Mouse (Mus musculus): ENCODE data around the gene Uap1. TPM values are rescaled to one million over a fixed set of nuclear protein-coding genes. Genes with fewer than 3 reads are reported as not detected.

Uap1 gene
- 10 to 100 TPM; 42.7 to 49.5 TPM for total RNA-seq (2021)
- long read RNA-seq, experiment 1, transcript Uap1-203 (11 exons, 2,287 nt), result major isoform, 37 of 54 reads
- long read RNA-seq, experiment 1, transcript Uap1-201 (11 exons, 2,283 nt), result minor isoform, 11 of 54 reads
- long read RNA-seq, experiment 1, partial matches to known transcripts, result 4 of 54 reads
- long read RNA-seq, experiment 1, other reads (novel, unspliced or antisense), result 2 of 54 reads
- long read RNA-seq, experiment 2, transcript Uap1-202 (10 exons, 2,311 nt), result minor isoform, 5 of 91 reads
- long read RNA-seq, experiment 2, transcript Uap1-203 (11 exons, 2,287 nt), result major isoform, 55 of 91 reads
- long read RNA-seq, experiment 2, transcript Uap1-201 (11 exons, 2,283 nt), result minor isoform, 23 of 91 reads
- long read RNA-seq, experiment 2, partial matches to known transcripts, result 3 of 91 reads
- long read RNA-seq, experiment 2, other reads (novel, unspliced or antisense), result 5 of 91 reads

- peak; percentile 99 for DNase-seq
These were observed at the start of gene Uap1 for GRCm38 (mm10) chr1:170174814-170175332. Gene Uap1 (minus strand): TSS chr1:170174957.

GRCm38 (mm10) chr1:170223276-170223675 is 48.5 kb upstream of the Uap1 start:
- no peak for DNase-seq

GRCm38 (mm10) chr1:170220351-170220750 is 45.6 kb upstream of the Uap1 start:
- DNase-seq, result no peak

GRCm38 (mm10) chr1:170218091-170218884 is 43.5 kb upstream of the Uap1 start:
- DNase-seq, result no peak

GRCm38 (mm10) chr1:170215590-170215989 is 40.8 kb upstream of the Uap1 start:
- DNase-seq, result no peak

GRCm38 (mm10) chr1:170214757-170215522 is 40.2 kb upstream of the Uap1 start, which contains the start of gene Uhmk1:
Gene Uhmk1 (minus strand): TSS chr1:170215397.
- DNase-seq, result peak; percentile 88

- DNase-seq, result no peak
These were observed 39.6 kb upstream of the Uap1 start for GRCm38 (mm10) chr1:170214383-170214756.

- DNase-seq, result no peak
These were observed 38.6 kb upstream of the Uap1 start for GRCm38 (mm10) chr1:170213181-170213879.

- DNase-seq, result no peak
These were observed 31.6 kb upstream of the Uap1 start for GRCm38 (mm10) chr1:170206395-170206794.

GRCm38 (mm10) chr1:170200379-170200778 is 25.6 kb upstream of the Uap1 start:
- DNase-seq, result no peak

- DNase-seq, result no peak
These were observed 21.5 kb upstream of the Uap1 start for GRCm38 (mm10) chr1:170196211-170196610.

- no peak for DNase-seq
These were observed 17.2 kb upstream of the Uap1 start for GRCm38 (mm10) chr1:170191925-170192324.

- DNase-seq, result no peak
These were observed 15.5 kb upstream of the Uap1 start for GRCm38 (mm10) chr1:170190225-170190624.

GRCm38 (mm10) chr1:170188601-170189000 is 13.8 kb upstream of the Uap1 start:
- peak; percentile 79 for DNase-seq

GRCm38 (mm10) chr1:170186531-170186930 is 11.8 kb upstream of the Uap1 start:
- DNase-seq, result no peak

- no peak for DNase-seq
These were observed 10.4 kb upstream of the Uap1 start for GRCm38 (mm10) chr1:170185137-170185536.

- DNase-seq, result peak; percentile 68
These were observed 7.9 kb upstream of the Uap1 start for GRCm38 (mm10) chr1:170182706-170183105.

GRCm38 (mm10) chr1:170176661-170177239 is 2.0 kb upstream of the Uap1 start:
- no peak for DNase-seq

GRCm38 (mm10) chr1:170175848-170176247 is 1.1 kb upstream of the Uap1 start:
- no peak for DNase-seq

- DNase-seq, result peak; percentile 10
These were observed 555 bp downstream of the Uap1 start for GRCm38 (mm10) chr1:170173991-170174813.
